Mouse (Mus musculus): ENCODE data around the gene Dlgap4. TPM values are rescaled to one million over a fixed set of nuclear protein-coding genes. Genes with fewer than 3 reads are reported as not detected.

Dlgap4 gene
- polyA plus RNA-seq, 1 experiment, result 40.7 TPM

DNA sequence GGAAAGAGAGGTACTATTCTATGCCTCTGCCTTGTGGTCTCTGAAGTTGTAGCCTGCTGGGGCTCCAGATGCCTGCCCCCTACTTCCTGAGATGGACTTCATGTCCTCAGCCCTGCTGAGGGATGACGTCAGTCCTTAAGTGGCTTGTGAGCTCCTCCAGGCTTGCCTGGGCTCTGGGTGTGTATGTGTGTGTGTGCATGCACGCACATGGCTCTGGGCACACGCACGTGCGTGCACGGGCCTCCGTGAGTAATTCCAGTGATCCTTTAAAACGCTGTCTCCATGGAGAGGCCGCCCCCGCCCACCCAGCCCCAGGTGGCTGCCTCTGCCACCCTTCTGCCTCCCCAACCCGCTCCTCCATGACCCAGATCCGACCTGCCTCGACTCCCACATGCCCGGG is 72.5 kb downstream of the Dlgap4 start:
- Histone ChIP-seq H3K4me3 (ENCODE audit: insufficient read depth, poor library complexity, severe bottlenecking) (no peak overlapping the region), H3K79me3 (ENCODE audit: low read depth) (no peaks in the 10 kb centered on the region), H3K36me3 (ENCODE audit: control insufficient read depth, insufficient read depth) (no peaks in the 10 kb centered on the region), H3ac (ENCODE audit: control insufficient read depth, insufficient read length, low read depth) (no peak overlapping the region), H3K79me2 (ENCODE audit: control insufficient read depth, insufficient read depth) (no peaks in the 10 kb centered on the region), H3K27me3 (ENCODE audit: control insufficient read depth, insufficient read depth, insufficient read length) (peaks cover 84% of the 10 kb centered on the region)
- TF ChIP-seq FOSL1 (IDR thresholded peaks at IDR 0.05; ENCODE audit: insufficient read depth, low read length, poor library complexity, severe bottlenecking), result no peak

DNA sequence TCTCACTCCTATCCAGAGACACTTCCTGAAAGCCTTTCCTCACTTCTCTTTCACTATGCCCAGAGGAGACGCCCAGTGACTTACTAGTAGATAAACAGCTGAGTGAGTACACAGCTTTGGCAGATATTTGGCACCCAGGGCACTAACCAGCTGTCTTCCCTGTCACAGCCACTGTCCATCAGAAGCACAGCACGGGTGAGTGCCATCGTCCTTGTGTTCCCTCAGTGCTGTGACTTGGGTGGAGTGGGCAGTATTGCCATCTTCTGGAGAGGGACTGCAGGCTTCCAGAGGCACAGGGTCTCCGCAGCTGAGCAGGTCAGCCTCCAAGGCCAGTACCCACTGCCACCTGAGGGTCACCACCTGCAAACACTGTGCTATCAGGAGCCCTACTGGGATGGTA is 73.2 kb downstream of the Dlgap4 start:
- H3K79me2 ChIP-seq (ENCODE audit: control insufficient read depth, insufficient read depth), result no peaks in the 10 kb centered on the region
- H3K27me3 ChIP-seq (ENCODE audit: control insufficient read depth, insufficient read depth, insufficient read length), result peaks cover 76% of the 10 kb centered on the region
- H3K4me3 ChIP-seq (ENCODE audit: insufficient read depth, poor library complexity, severe bottlenecking), result no peak overlapping the region
- no peak for TF ChIP-seq MAX (IDR thresholded peaks at IDR 0.05)
- TF ChIP-seq FOSL1 (IDR thresholded peaks at IDR 0.05; ENCODE audit: insufficient read depth, low read length, poor library complexity, severe bottlenecking), result no peak
- TF ChIP-seq MYOD1 (IDR thresholded peaks at IDR 0.05; ENCODE audit: control insufficient read depth, insufficient read length, low read depth), result no peak
- no peak for TF ChIP-seq CEBPB (IDR thresholded peaks at IDR 0.05; ENCODE audit: low read depth)
- no peak for TF ChIP-seq USF1 (IDR thresholded peaks at IDR 0.05; ENCODE audit: low read depth)
- TF ChIP-seq CTCF (IDR thresholded peaks at IDR 0.05; ENCODE audit: control insufficient read depth, insufficient read depth, insufficient read length), result no peak
- TF ChIP-seq MYOG (IDR thresholded peaks at IDR 0.05; ENCODE audit: control insufficient read depth, extremely low read depth, insufficient read length), result no peak
- no peak overlapping the region for H3ac ChIP-seq (ENCODE audit: control insufficient read depth, insufficient read length, low read depth)
- H3K79me3 ChIP-seq (ENCODE audit: low read depth), result no peaks in the 10 kb centered on the region
- H3K36me3 ChIP-seq (ENCODE audit: control insufficient read depth, insufficient read depth), result no peaks in the 10 kb centered on the region

DNA sequence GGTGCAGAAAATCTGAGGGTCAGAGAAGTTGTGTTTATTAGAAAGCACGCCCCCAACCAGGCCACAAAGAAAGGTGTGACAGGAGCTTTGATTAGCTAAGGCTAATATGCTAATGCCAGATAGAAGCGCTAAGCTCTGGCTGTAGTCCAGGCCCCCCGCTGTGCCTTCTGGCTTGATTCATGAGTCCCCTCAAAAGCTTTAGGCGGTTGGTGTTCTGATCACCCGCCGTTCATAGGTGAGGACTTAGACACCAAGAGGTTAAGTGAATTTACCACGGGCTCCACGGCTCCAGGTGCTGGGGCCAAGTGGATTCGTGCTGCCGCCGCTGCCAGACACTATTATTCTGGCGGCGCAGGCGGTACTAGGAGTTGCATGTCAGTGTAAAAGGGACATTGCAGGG is 75.1 kb downstream of the Dlgap4 start:
- Histone ChIP-seq H3K79me2 (ENCODE audit: control insufficient read depth, insufficient read depth) (no peaks in the 10 kb centered on the region), H3ac (ENCODE audit: control insufficient read depth, insufficient read length, low read depth) (no peak overlapping the region), H3K4me3 (ENCODE audit: insufficient read depth, poor library complexity, severe bottlenecking) (no peak overlapping the region), H3K36me3 (ENCODE audit: control insufficient read depth, insufficient read depth) (no peaks in the 10 kb centered on the region), H3K27me3 (ENCODE audit: control insufficient read depth, insufficient read depth, insufficient read length) (peaks cover 67% of the 10 kb centered on the region), H3K79me3 (ENCODE audit: low read depth) (no peaks in the 10 kb centered on the region)
- TF ChIP-seq CEBPB (IDR thresholded peaks at IDR 0.05; ENCODE audit: low read depth) (no peak), MYOG (IDR thresholded peaks at IDR 0.05; ENCODE audit: control insufficient read depth, extremely low read depth, insufficient read length) (no peak), MAX (IDR thresholded peaks at IDR 0.05) (no peak)

DNA sequence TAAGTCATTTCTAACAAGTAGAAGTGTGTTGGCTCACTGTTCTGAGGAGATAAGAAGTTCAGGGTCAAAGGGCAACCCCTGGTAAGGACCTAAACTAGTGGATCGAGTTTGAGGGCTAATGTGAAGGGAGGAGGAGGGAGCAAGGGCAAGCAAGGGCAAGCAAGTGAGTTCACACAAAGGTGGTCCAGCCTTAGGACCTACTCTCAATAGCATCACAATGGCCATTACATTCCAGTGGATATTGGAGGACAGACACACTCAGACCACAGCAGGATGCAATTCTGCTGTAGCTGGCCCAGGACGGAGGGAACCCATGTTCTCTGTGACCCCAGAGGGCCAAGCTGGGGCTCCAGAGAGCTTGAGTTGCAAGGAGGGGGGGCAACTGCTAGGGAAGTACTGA is 77.3 kb downstream of the Dlgap4 start:
- H3ac ChIP-seq (ENCODE audit: control insufficient read depth, insufficient read length, low read depth), result no peak overlapping the region
- no peak overlapping the region for H3K4me3 ChIP-seq (ENCODE audit: insufficient read depth, poor library complexity, severe bottlenecking)
- TF ChIP-seq USF1 (IDR thresholded peaks at IDR 0.05; ENCODE audit: low read depth) (no peak), MAX (IDR thresholded peaks at IDR 0.05) (no peak), CTCF (IDR thresholded peaks at IDR 0.05; ENCODE audit: control insufficient read depth, insufficient read depth, insufficient read length) (no peak), MYOG (IDR thresholded peaks at IDR 0.05; ENCODE audit: control insufficient read depth, extremely low read depth, insufficient read length) (no peak), FOSL1 (IDR thresholded peaks at IDR 0.05; ENCODE audit: insufficient read depth, low read length, poor library complexity, severe bottlenecking) (no peak), MYOD1 (IDR thresholded peaks at IDR 0.05; ENCODE audit: control insufficient read depth, insufficient read length, low read depth) (no peak), CEBPB (IDR thresholded peaks at IDR 0.05; ENCODE audit: low read depth) (no peak)
- no peaks in the 10 kb centered on the region for H3K79me2 ChIP-seq (ENCODE audit: control insufficient read depth, insufficient read depth)
- no peaks in the 10 kb centered on the region for H3K36me3 ChIP-seq (ENCODE audit: control insufficient read depth, insufficient read depth)
- H3K27me3 ChIP-seq (ENCODE audit: control insufficient read depth, insufficient read depth, insufficient read length), result peaks cover 67% of the 10 kb centered on the region
- no peaks in the 10 kb centered on the region for H3K79me3 ChIP-seq (ENCODE audit: low read depth)

DNA sequence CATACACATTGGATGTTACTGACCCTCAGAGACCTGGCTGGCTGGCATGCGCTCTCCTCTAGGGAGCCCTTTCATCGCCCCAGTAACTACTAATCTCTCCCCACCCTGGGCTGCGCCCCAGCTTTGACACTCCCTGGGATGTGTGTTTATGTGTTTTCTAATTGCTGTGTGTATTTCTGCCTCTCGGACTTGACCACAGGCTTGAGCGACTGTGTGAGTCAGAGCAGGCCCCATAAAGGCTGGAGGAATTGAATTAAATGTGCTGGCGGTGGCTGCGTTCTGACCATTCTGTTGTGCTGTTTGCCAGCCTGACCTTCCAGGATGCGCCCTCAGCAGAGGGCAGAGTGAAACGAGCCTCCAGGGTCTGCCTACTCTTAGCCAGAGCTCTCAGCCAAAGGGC is 78.2 kb downstream of the Dlgap4 start:
- TF ChIP-seq MYOD1 (IDR thresholded peaks at IDR 0.05; ENCODE audit: control insufficient read depth, insufficient read length, low read depth) (no peak), CTCF (IDR thresholded peaks at IDR 0.05; ENCODE audit: control insufficient read depth, insufficient read depth, insufficient read length) (no peak), USF1 (IDR thresholded peaks at IDR 0.05; ENCODE audit: low read depth) (no peak), CEBPB (IDR thresholded peaks at IDR 0.05; ENCODE audit: low read depth) (no peak), MYOG (IDR thresholded peaks at IDR 0.05; ENCODE audit: control insufficient read depth, extremely low read depth, insufficient read length) (no peak), MAX (IDR thresholded peaks at IDR 0.05) (no peak), FOSL1 (IDR thresholded peaks at IDR 0.05; ENCODE audit: insufficient read depth, low read length, poor library complexity, severe bottlenecking) (no peak)
- H3K4me3 ChIP-seq (ENCODE audit: insufficient read depth, poor library complexity, severe bottlenecking), result no peak overlapping the region
- peaks cover 64% of the 10 kb centered on the region for H3K27me3 ChIP-seq (ENCODE audit: control insufficient read depth, insufficient read depth, insufficient read length)
- no peaks in the 10 kb centered on the region for H3K79me3 ChIP-seq (ENCODE audit: low read depth)
- no peaks in the 10 kb centered on the region for H3K36me3 ChIP-seq (ENCODE audit: control insufficient read depth, insufficient read depth)
- H3ac ChIP-seq (ENCODE audit: control insufficient read depth, insufficient read length, low read depth), result no peak overlapping the region
- H3K79me2 ChIP-seq (ENCODE audit: control insufficient read depth, insufficient read depth), result no peaks in the 10 kb centered on the region

DNA sequence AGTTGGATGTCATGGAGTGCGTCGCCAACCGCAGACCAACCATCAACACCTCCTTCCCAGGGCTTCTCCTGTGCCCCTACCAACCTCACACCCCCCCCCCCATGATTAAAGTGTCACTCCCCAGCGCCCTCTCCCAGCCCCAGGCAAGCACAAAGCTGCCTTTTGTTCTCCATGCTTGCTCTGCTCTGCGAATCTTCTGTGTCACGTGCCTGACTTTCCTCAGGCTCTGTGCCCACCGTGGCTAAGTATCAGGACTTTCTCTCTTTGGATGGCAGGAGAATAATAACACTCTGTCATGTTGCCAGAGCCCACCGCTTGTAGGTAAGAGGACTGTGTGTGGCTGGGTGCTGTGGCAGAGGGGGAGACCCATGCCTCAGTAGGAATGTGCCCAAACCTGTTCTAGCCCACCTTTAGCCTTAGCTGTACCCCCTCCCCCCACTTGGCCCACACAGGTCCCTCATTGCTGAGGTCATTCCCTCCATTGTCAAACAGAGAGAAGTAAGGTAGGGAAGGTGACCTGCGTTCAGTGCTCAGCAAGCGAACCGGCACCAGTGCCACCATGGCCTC is 79.8 kb downstream of the Dlgap4 start:
- no peak overlapping the region for H3ac ChIP-seq (ENCODE audit: control insufficient read depth, insufficient read length, low read depth)
- no peak overlapping the region for H3K4me3 ChIP-seq (ENCODE audit: insufficient read depth, poor library complexity, severe bottlenecking)

More for the DNA sequence above, 79.8 kb downstream of the Dlgap4 start:
- no peak for TF ChIP-seq FOSL1 (IDR thresholded peaks at IDR 0.05; ENCODE audit: insufficient read depth, low read length, poor library complexity, severe bottlenecking)
- no peak for TF ChIP-seq MYOG (IDR thresholded peaks at IDR 0.05; ENCODE audit: control insufficient read depth, extremely low read depth, insufficient read length)
- TF ChIP-seq USF1 (IDR thresholded peaks at IDR 0.05; ENCODE audit: low read depth), result no peak
- no peak for TF ChIP-seq MYOD1 (IDR thresholded peaks at IDR 0.05; ENCODE audit: control insufficient read depth, insufficient read length, low read depth)
- no peak for TF ChIP-seq CEBPB (IDR thresholded peaks at IDR 0.05; ENCODE audit: low read depth)
- no peak for TF ChIP-seq MAX (IDR thresholded peaks at IDR 0.05)
- TF ChIP-seq CTCF (IDR thresholded peaks at IDR 0.05; ENCODE audit: control insufficient read depth, insufficient read depth, insufficient read length), result no peak
- Histone ChIP-seq H3K79me3 (ENCODE audit: low read depth) (no peaks in the 10 kb centered on the region), H3K27me3 (ENCODE audit: control insufficient read depth, insufficient read depth, insufficient read length) (peaks cover 55% of the 10 kb centered on the region), H3K79me2 (ENCODE audit: control insufficient read depth, insufficient read depth) (no peaks in the 10 kb centered on the region), H3K36me3 (ENCODE audit: control insufficient read depth, insufficient read depth) (no peaks in the 10 kb centered on the region)
